Mouse (Mus musculus): ENCODE measurements around the gene Sept9.

The Sept9 gene

DNA sequence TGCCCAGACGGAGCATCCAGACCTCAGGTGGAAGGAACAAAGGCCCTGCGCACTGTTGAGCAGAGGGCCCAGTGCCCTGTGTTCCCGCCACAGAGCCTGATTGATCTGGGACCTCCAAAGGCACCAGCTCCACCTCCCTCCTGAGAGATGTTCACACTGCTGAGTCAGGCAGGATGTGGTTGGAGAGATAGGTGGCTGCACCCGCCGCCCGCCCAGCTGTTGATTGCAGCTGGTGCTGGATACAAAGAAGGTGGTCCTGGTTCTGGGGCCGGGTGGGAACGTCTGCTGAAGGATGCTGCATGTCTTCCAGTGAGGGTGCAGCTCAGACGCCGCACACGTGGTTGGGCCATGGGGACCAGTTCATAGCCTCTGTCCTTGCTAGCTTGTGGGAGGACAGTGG, 93.0 kb downstream of the Sept9 start:
- peak; percentile 89 for DNase-seq

DNA sequence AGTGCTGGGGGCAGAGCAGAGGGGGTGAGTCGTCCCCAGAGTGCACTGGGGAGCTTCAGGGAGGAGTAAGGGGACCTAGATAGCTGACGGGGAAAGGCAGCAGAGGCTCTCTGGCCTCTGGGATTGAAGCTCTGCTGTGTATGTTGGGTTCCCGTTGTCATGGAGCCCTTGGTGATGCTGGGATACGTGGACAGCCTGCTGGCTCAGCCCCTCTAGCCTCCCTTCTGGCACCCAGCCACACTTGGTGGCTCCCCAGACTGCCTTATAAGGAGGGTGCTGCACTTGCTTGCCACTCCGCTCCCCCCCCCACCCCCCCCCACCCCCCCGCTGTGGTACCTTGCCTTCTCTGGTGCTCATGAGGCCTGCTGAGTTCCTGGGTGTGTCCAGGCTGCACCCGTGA, 95.8 kb downstream of the Sept9 start:
- DNase-seq: peak; percentile 39

DNA sequence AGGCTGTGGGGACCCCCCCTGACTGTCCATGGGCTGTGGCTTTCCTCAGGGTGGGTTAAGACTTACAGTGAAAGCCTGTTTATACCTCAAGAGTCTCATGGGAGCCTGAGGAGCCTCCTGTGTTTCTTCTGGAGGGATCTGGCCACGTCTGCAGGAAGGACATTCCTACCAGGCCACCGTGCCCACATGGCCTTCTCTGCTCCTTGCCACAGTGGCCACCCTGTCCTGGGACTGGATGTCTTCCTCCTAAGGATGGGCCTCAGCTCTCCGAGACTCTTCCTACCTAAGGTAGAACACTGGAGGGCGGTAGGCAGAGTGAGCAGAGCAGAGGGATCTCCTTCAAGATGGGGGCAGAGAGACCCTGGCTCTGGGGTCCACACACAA, 96.6 kb downstream of the Sept9 start:
- peak; percentile 36 for DNase-seq

DNA sequence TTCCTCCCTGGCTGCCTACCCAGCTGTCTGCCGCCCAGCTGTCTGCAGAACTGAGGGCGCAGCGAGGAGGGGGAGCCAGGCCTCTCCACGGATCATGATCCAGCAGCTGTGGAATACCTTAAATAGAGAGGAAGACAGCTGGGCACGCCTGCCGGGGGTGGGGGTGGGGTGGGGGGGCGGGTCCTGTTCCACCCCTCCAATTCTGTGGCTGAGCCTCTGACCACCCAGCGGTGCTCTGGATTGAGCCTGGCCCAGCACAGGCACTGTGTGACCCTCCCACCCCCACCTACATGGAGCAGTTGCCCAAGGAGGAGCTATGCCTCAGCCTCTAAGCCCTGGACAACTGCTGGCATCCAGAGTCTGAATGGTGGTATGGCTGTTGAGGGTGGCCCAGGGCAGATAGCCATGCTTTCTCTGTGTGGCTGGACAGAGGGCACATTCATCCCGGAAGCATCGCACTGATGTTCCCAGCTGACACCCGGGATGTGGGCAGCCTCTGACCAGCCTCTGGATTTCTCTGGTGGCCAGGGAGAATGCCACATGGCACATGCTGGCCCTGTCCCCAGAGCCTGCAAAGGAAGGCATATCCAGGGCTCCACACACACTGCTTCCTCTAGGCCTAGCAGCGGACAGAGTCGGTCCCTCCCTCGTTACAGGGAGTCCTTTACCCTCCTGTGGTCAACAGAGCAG, 97.2 kb downstream of the Sept9 start:
- peak; percentile 19 for DNase-seq

DNA sequence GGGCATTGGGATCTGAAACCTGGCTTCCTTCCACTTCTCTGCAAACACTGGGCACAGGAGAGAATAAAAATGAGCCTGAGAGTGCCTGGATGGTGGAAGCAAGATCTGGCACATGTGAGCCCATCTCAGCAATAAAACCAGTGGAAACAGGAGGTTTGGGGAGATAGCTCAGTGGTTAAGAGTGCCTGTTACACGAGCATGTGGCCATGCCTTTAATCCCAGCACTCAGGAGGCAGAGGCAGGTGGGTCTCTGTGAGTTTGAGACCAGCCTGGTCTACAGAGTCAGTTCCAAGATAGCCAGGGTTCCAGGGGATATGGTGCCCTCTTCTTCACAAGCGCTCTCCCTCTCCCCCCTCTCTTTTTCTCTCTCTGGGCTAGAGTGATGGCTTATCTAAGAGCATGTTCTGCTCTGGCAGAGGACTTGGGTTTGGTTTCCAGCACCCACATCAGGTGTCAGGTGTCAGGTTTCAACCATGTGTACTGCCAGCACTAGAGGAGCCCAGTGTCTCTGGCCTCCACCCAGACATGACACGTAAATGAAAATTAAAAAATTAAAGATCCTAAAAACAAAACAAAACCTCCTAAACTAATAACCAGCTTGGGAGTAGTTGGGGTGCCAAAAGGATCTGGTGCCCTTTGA, 97.8 kb downstream of the Sept9 start:
- DNase-seq: no peak

DNA sequence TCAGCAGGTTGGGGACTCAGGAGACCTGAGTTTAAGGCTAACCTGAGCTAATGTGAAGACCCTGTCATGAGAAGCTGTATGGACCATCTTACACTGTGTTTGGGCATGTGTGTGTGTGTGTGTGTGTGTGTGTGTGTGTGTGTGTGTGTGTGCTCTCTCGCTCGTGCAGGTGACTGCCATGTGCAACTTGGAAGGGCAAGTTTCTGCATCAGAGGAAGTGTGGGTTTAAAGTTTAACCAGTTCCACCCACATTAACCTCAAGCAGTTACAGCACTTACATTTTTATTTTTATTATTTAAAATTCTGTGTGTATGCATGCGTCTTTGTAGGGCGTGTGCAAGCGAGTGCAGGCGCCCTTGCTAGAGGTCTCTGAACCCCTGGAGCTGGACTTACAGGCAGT, 100.3 kb downstream of the Sept9 start:
- DNase-seq: peak; percentile 58

DNA sequence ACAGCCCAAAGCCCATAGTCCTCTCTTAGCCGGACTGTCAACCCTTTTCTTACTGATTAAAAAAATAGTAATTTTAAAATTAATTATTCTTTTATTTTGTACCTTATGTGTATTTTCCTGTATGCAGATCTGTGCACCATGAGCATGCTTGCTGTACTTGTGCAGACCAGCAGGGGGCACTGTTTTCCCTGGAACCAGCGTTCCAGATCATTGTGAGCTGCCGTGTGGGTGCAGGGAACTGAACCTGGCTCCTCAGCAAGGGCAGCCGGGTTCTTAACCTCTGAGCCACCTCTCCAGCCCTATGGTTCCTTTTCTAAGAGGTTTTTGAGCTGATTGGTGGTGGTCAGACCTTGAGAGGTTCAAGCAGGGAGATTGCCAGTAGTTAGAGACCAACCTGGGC, 101.3 kb downstream of the Sept9 start:
- peak; percentile 63 for DNase-seq

DNA sequence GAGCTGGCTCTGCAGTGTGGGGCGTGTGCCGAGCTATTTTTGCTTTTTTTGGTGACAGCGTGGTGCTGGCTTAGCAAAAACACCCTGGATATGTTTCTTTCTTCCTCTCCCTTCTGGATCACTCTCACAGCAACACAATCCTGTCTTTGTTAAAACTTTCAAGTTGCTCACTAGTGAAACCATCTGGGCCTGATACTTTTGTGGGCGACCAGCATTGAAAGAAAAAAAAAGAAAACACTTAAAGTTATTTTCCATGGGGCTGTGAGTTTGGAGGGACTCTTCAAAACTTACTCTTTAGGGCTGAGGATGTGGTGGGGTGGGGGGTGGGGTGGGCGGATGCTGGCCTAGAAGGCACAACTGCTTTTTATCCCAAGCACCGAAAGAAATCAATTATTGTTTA, 102.3 kb downstream of the Sept9 start:
- DNase-seq: no peak

DNA sequence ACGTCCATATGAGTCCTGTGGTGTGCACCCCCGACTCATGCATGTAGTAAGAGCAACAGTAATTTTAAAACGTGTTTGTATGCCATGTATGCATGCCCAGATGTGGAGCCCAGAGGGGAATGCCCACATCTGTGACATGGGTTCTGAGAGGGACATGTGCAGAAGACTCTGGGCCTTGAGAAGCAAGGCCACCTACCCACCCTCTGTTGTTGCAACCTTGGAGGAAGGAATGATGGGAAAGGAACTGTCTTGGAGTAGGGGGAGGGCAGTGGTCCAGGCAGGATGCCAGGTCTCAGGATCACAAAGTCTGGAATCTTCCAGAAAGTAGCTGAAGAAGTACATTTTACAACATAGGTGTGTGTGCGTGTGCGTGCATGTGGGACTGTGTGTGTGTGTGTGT, 102.9 kb downstream of the Sept9 start:
- no peak for DNase-seq

DNA sequence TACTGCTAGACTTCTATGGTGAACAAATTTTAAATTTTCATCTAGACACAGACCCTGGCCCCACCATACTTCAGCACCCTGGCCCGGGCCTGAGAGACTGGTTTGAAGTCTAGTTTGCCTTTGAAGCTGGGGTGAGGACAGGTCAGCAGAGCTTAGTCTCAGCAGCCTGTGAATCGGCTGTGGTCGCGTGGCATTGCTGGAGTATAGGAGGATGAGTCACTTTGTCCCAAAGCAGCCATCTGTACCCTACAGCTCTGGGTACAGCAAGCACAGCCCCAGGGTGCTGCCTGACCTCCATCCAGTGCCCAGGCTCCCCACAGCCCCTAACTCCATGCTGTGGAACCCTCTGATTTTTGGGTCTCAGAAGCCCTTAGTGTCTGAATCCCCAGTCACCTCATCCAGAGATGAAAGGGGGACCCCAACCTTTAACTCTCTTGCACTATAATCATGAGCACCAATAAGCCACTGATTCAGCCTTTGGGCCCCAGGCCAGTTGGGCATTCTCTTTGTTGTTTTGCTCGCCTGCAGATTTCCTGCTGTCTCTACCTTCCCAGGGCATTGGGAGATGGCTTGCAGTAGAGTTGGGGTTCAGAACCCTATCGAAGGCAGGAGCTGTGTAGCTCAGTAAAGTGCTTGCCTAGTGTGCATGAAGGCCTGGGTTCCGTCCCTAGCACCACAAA, 106.2 kb downstream of the Sept9 start:
- DNase-seq: no peak

DNA sequence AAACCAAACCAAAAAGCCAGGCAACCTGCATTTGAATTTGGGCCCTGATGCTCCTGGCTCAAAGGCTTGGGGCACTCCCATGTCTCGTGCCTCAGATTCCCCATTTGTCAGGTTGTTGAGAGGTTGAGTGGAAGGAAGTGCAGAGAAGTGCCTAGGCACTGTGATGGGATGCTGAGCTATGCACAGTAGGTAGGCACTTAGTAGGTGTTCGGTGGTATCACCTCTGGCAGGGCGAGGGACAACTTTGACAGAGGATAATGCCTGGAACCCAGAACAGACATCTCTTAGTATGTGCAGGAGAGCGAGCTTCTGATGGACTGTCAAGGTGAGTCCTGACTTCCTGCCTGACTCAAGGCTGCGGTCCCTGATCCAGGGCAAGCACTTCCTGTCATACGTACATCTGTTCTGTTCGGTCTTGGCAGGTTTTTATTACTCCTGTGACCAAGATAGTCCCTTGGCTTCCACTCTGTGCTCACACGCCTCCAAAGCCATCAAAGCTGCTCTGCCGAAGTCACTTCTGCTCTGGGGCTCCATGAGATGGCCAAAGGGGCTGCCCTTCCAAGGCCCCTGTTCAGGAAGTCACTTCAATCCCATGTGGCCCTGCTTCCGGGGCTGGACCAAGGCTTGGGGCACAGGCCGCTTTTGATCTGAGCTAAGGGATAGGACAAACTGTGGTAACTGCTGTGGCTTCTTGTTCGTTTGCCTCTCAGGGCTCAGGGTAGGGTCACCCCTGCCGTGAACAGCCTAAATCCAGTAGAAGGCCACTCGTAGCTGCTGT, 107.0 kb downstream of the Sept9 start:
- DNase-seq: peak; percentile 49

DNA sequence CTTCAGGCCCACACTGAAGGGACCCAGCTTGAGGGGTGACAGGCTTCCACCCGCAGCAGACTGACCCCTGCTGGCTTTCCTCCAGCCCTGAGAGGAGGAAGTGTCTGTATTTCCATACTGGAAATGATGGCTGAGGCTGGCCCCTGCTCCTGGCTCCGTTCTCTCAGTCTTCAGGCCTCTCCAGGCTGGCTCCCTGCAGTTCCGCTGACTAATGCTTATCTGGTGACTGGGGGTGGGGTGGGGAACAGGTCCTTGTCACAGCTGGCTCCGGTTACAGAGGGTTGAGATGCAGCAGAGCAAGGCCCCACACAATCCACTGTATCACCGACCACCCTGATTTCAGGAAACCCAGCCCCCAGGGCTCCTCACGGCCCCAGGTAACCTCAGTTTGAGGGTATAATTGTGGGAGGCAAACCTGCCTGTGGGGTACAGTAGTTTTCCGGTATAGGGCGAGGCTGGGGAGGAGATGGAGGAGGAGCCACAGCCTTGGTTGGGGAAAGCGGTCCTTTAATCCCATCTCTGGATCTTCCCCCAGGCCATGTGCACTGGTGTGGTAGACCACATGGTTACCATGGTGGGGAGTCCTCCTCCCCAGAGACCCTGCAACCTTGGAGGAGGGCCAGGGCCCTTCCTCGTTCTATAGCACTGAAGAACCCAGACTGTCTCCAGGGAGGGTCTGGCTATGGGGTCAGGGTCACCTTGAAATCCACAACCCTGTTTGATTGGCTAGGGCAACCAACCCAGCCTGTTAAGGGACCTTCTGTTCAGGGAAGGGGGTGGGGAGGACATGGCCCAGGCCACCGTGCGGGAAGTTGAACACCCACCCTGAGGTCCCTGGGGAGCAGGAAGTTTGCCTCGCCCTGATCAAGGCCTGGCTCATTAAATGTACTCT, 108.7 kb downstream of the Sept9 start:
- peak; percentile 79 for DNase-seq

DNA sequence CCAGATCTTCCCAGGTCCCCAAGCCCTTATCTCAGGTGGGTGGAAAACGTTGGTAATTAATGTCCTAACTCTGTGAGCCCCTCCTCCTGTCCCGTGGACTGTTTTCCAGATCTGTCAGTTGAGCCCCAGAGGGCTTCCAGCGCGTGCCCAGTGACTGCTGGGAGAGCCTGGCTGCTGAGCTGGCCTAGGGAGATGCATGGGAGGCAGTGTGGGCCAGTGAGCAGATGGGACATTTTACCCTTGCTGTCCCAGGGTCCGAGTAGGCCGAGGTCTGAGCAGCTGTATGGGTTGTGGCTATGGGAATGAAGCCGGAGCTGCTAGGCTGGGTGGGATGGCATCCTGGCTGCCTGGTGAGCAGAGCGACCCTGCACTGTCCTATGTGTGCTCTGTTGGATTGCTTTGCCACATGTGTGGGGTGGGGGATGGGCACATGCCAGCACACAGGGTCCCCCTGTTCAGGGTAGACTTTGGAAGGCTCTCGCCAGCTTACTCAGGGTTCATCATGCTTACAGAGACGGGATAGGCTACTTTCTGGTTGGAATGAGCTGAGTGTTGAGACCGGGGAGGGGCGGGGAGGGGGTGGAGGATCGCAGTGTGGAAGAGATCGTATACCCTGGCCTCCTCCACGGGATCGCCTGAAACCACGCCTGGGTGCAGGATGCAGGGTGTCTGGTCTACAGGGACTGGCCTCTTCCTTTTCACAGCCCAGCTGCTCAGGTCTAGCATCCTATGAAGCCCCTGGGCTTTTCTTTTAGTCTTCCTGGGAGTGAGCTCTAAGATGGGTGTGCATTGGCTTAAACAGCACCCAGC, 109.9 kb downstream of the Sept9 start:
- DNase-seq: peak; percentile 77

DNA sequence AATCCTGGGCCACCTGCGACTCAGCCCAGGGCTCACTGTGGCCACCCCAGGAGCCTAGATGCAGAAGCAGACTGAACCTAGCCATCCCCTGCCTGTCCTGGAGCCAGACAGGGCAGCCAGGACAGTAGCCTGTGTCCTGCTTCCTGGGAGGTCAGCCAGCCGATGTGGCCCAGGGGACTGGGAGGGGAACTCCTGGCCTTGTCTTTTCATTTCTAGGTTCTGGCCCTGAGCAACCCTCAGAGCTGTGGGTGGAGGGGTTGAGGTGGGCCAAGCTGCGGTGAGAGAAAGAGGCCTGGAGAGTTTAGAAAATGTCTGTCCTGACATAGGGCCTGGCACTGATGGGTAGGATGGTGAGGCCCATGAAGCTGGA, 110.4 kb downstream of the Sept9 start:
- DNase-seq: no peak

DNA sequence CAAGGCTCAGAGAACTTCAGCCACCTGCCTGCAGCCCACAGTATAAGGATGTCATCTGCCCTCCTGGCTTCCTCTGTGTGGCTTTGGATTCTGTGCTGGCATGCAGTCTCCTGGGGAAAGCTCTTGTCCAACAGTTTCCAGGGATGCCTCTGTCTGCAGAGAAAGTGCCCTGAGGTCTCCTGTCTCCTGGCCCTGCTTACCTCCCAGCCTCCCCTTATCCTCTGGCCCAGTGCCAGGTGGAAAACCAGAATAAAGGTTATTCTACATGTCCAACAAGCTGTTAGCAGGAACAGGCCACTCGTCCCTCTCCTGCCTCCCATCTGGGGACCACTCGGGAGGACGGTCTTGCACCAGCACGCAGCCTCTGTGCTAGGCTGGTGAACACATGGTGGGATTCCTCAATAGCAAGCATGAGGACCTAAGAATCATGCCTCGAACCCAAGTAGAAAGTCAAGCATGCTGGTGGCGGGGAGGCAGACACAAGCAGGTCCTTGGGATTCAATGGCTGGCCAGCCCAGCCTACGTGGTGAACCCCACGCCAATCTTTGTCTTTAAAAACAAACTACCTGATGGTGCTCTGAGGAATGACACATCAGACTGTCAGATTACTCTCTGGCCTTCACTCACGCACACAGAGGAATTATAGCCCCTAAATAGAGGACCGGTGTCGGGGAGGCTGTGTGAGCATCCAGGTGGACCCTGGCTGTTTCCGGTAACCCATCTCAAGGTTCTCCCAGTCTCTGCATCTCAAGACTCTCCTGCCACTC, 111.1 kb downstream of the Sept9 start:
- DNase-seq: no peak

DNA sequence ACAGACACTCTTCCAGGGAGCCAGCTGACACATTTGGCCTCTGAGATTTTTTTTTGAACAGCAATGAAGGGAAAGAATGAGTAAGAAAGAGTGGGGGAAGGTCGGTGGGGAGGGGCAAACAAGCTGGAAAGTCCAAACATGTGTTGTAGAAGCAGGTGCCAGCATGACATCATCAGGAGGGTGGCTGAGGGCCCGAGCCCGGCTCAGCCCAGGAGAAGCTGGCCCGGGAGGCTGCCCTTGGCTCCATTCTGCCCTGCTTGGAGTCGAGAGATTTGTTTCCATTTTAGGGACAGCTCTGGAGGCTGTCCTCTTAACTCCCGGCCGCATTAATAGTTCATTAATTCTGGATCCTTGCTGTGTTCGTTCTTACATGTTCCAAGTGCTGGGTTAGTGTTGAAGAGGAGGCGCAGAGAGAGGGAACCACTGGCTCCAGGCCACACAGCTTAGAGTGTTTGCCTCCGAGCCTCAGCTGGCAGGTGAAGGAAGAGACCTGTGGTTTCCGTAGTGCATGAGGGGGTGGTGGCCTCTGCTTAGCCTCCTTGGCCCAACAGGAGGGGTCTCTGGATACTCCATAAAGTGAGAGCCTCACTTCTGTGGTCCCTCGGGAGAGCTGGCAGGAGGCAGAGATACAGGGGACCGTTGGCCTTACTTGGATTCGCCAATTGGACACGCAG, 111.8 kb downstream of the Sept9 start:
- peak; percentile 71 for DNase-seq

DNA sequence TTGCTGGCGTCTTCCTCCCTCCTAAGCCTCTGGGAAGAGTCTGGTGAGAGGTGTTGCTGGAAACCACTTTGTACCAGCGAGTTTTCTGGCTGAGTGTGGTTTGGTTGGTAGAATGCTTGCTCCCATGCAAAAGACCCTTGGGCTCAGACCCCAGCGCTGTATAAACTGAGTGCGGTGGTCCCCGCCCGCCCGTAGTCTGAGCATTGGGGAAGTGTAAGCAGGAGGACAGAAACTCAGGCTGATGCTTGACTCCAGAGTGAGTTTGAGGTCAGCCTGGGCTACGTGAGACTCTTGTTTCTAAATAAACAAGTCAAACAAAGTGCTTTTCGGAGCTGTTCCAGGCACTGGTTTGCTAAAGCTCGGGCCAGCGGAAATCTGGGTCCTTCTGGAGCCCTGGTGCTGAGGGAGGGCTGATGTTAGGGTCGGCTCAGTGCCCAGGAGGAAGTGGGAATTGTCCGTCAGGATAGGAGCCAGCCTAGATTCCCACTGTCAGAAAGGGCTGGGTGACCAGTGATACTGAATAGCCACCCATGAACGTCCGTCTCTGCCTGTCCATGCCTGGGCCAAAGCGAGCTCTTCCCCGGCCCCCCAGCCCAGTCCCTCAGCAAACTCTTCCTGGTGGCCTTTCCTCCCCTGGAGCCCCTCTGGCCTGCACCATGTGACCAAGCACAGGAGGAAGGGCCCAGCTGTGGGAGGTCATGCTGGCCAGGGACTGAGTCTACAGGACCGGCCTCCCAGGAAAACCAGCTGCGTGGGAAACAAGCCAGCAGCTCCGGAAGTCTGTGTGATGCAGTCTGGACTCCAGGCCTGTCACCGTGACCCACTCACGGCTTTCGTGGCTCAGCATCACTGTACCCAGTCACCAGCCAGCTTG, 112.8 kb downstream of the Sept9 start:
- DNase-seq: peak; percentile 47

DNA sequence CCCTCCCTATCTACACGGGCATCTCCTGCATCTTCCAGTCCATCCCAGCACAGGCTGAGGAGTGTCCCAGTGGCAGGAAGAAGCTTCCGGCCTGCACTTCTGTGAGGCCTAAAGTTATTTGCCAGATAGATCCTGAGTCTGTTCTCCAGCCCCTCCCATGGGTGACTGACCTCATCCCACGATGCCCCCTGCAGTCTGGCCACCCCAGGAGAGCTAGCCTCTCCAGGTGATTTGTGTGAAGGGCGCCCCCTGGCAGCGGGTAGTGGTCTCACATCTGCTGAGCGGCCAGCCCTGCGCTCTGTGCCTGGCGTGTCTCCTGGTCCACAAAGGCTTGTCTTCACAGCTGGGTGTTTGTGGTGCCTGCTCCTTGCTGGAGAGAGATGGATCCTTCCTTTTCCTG, 113.5 kb downstream of the Sept9 start:
- peak; percentile 89 for DNase-seq

DNA sequence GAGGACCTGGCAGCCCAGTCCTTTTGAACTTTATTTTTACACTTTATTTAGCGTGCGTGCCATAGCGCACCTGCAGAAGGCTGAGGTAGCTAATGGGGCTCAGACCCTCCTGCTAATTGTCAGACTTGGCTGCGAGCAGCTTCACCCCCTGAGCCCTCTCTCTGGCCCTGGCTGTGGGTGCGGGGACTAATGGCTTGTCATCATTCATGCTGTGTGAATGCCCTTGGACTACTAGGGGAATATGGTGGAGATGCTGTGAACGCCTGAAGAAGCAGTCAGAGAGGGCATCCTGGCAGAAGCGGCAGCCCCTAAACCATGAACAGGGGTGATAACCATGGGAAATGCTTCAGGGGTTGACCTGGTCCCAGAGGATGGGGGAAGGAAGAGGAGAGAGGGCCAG, 114.0 kb downstream of the Sept9 start:
- no peak for DNase-seq
